Mouse (Mus musculus): Measurements from ENCODE around the gene Arl10. TPM values are rescaled to one million over a fixed set of nuclear protein-coding genes. Genes with fewer than 3 reads are reported as not detected.

Gene Arl10
- total and polyA plus RNA-seq, 3 experiments, result 6.2 to 8.9 (median 6.8) TPM

GRCm38 (mm10) chr13:54621960-54622521 lies 47.2 kb downstream of the Arl10 start:
- Histone ChIP-seq H3K27ac (peak overlapping the region; percentile 85), H3K9ac (ENCODE audit: low read depth, low read length) (peak overlapping the region; percentile 90), H3K4me1 (ENCODE audit: control insufficient read depth, insufficient read depth, low read length) (peaks cover 5% of the 10 kb centered on the region), H3K79me2 (replicated peaks; ENCODE audit: control insufficient read depth, insufficient read depth, low read length) (peaks cover 11% of the 10 kb centered on the region), H3K36me3 (ENCODE audit: control insufficient read depth, insufficient read depth, low read length) (no peaks in the 10 kb centered on the region), H3K27me3 (ENCODE audit: control insufficient read depth, insufficient read depth, low read length) (no peaks in the 10 kb centered on the region), H3K4me3 (peak overlapping the region; percentile 91)
- DNase-seq, result no peak
- under 1% methylated on average over 27 of the region's 27 CpGs for WGBS
- TF ChIP-seq POLR2A (IDR thresholded peaks at IDR 0.05; ENCODE audit: insufficient read depth, low read depth, low read length), result no peak
- no peak for TF ChIP-seq CTCF (IDR thresholded peaks at IDR 0.05)
- no peak for TF ChIP-seq EP300 (IDR thresholded peaks at IDR 0.05; ENCODE audit: insufficient read depth, low read depth, low read length)
- intact Hi-C loops (cut with DNase I), result loop anchor here (1.0 to 5.0 kb wide), 6 partner anchors 32 to 375 kb away; partner anchors contain the start of genes 4833439L19Rik, Arl10, Higd2a and Nop16

GRCm38 (mm10) chr13:54629128-54629527 lies 54.3 kb downstream of the Arl10 start:
- Histone ChIP-seq H3K9ac (ENCODE audit: low read depth, low read length) (no peak overlapping the region), H3K27me3 (ENCODE audit: control insufficient read depth, insufficient read depth, low read length) (no peaks in the 10 kb centered on the region), H3K27ac (no peak overlapping the region), H3K36me3 (ENCODE audit: control insufficient read depth, insufficient read depth, low read length) (peaks cover 3% of the 10 kb centered on the region), H3K79me2 (replicated peaks; ENCODE audit: control insufficient read depth, insufficient read depth, low read length) (peaks cover 10% of the 10 kb centered on the region), H3K4me3 (no peak overlapping the region), H3K4me1 (ENCODE audit: control insufficient read depth, insufficient read depth, low read length) (no peaks in the 10 kb centered on the region; the same call in none of the 2 replicates)
- 37% methylated on average over 4 of the region's 4 CpGs for WGBS
- DNase-seq, result no peak
- TF ChIP-seq POLR2A (IDR thresholded peaks at IDR 0.05; ENCODE audit: insufficient read depth, low read depth, low read length) (no peak), CTCF (IDR thresholded peaks at IDR 0.05) (no peak), EP300 (IDR thresholded peaks at IDR 0.05; ENCODE audit: insufficient read depth, low read depth, low read length) (no peak)
- intact Hi-C loops (cut with DNase I), result no loop called here

Small RNA genes within 50 kb of the gene (microRNA-seq; reads per million reads assigned to microRNA genes)
- gene Gm24195, result 0 reads per million in 2 experiments

Other genes with a start within 250 kb of the Arl10 start
- gene Cplx2, start 203.7 kb upstream of the Arl10 start, total RNA-seq (2021), result 1 to 10 TPM; 2.3 to 2.4 TPM
- 3.0 and 4.2 TPM in 2 replicates for gene Cplx2, start 203.7 kb upstream of the Arl10 start, polyA plus RNA-seq (2012; rRNA removed)
- gene Thoc3, start 106.2 kb upstream of the Arl10 start, total RNA-seq (2021), result 10 to 100 TPM; 19.3 to 20.6 TPM
- 10.7 and 16.7 TPM in 2 replicates for gene Thoc3, start 106.2 kb upstream of the Arl10 start, polyA plus RNA-seq (2012; rRNA removed)
- 1 to 10 TPM; 1.7 TPM for gene Simc1, start 71.2 kb upstream of the Arl10 start, total RNA-seq (2021)
- gene Simc1, start 71.2 kb upstream of the Arl10 start, polyA plus RNA-seq (2012; rRNA removed), result 1.9 and 2.8 TPM in 2 replicates
- gene 4833439L19Rik, start 9.6 kb upstream of the Arl10 start, total RNA-seq (2021), result 10 to 100 TPM; 84.8 to 93.1 TPM
- gene 4833439L19Rik, start 9.6 kb upstream of the Arl10 start, polyA plus RNA-seq (2012; rRNA removed), result 114 and 175 TPM in 2 replicates
- 10 to 100 TPM; 16.5 to 17.1 TPM for gene Nop16, start 15.1 kb downstream of the Arl10 start, total RNA-seq (2021)
- gene Nop16, start 15.1 kb downstream of the Arl10 start, polyA plus RNA-seq (2012; rRNA removed), result 5.9 and 10.0 TPM in 2 replicates
- 100 to 1,000 TPM; 169 to 189 TPM for gene Higd2a, start 15.2 kb downstream of the Arl10 start, total RNA-seq (2021)
- gene Higd2a, start 15.2 kb downstream of the Arl10 start, polyA plus RNA-seq (2012; rRNA removed), result 189 and 270 TPM in 2 replicates
- 100 to 1,000 TPM in 1 of 2 experiments, 10 to 100 TPM in 1; 96.6 to 105 TPM for gene Cltb, start 36.3 kb downstream of the Arl10 start, total RNA-seq (2021)
- gene Cltb, start 36.3 kb downstream of the Arl10 start, polyA plus RNA-seq (2012; rRNA removed), result 51.2 and 64.1 TPM in 2 replicates
- 10 to 100 TPM; 20.4 to 21.4 TPM for gene Faf2, start 46.8 kb downstream of the Arl10 start, total RNA-seq (2021)
- gene Faf2, start 46.8 kb downstream of the Arl10 start, polyA plus RNA-seq (2012; rRNA removed), result 9.2 and 17.2 TPM in 2 replicates
- gene Rnf44, start 118.9 kb downstream of the Arl10 start, total RNA-seq (2021), result 10 to 100 TPM; 51.6 to 54.6 TPM
- 69.2 and 94.5 TPM in 2 replicates for gene Rnf44, start 118.9 kb downstream of the Arl10 start, polyA plus RNA-seq (2012; rRNA removed)
- not detected for gene Cdhr2, start 126.4 kb downstream of the Arl10 start, total RNA-seq (2021)
- gene Cdhr2, start 126.4 kb downstream of the Arl10 start, polyA plus RNA-seq (2012; rRNA removed), result 0.04 TPM in 1 of 2 replicates, not detected in the other
- gene Gprin1, start 174.9 kb downstream of the Arl10 start, total RNA-seq (2021), result not detected
- gene Gprin1, start 174.9 kb downstream of the Arl10 start, polyA plus RNA-seq (2012; rRNA removed), result 0.03 TPM in 1 of 2 replicates, not detected in the other
- gene Sncb, start 191.6 kb downstream of the Arl10 start, total RNA-seq (2021), result not detected
- 0.20 and 0.31 TPM in 2 replicates for gene Sncb, start 191.6 kb downstream of the Arl10 start, polyA plus RNA-seq (2012; rRNA removed)
- not detected for gene Eif4e1b, start 209.0 kb downstream of the Arl10 start, total RNA-seq (2021)
- gene Eif4e1b, start 209.0 kb downstream of the Arl10 start, polyA plus RNA-seq (2012; rRNA removed), result not detected in 2 replicates
- gene Tspan17, start 214.4 kb downstream of the Arl10 start, total RNA-seq (2021), result 10 to 100 TPM; 10.0 to 12.7 TPM
- 7.2 and 7.6 TPM in 2 replicates for gene Tspan17, start 214.4 kb downstream of the Arl10 start, polyA plus RNA-seq (2012; rRNA removed)

Data from heart, adult 2 months (tissue).